Mouse (Mus musculus): ENCODE measurements around the gene BC035947. TPM values are rescaled to one million over a fixed set of nuclear protein-coding genes. Genes with fewer than 3 reads are reported as not detected.
"Not testable (repeated sequence)": the region's sequence is repeated elsewhere in the genome, so short reads cannot be mapped to it uniquely, and the experiment has no call there.

Gene BC035947
- total and polyA plus RNA-seq, 2 experiments from 2014 or later: 1.2 to 1.3 TPM

DNA sequence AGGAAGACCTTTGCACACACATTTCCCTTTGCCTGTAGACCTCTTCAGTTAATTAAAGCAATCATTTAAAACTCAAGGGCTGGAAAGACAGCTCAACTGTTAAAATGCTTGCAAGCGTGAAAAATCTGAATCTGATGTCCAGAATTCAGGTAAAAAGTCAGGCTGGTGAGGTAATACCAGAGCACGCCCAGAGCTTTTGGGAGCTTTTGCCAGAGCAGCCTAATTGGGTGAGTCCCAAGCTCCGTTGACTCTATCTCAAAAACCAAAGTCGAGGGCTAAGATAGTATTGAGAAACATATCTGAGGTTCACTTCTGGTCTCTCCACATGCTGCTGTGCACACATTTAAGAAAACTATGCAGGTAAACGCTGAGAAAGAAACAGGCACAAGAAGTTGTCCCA, 1.1 kb downstream of the BC035947 start, which contains the start of gene Mogat1:
Gene Mogat1, plus strand, starts transcription at position 130 of the 400 bp plus-strand sequence.
- no peak for TF ChIP-seq CTCF (IDR thresholded peaks at IDR 0.05)
- 71% methylated on average over 5 of the region's 5 CpGs for WGBS
- DNase-seq (ENCODE audit: low spot score): no peak
- H3K9me3 ChIP-seq (ENCODE audit: low read length): no peaks in the 10 kb centered on the region
- no peak within 1 kb of the TSS for H3K27ac ChIP-seq (ENCODE audit: low read depth, low read length)
- H3K27me3 ChIP-seq (ENCODE audit: insufficient read depth, low read length): no peaks in the 10 kb centered on the region
- H3K4me3 ChIP-seq (ENCODE audit: low read depth, low read length): peak within 1 kb of the TSS; percentile 32
- H3K4me2 ChIP-seq (ENCODE audit: low read depth, low read length, poor library complexity, severe bottlenecking): peak within 1 kb of the TSS; percentile 54
- ATAC-seq (ENCODE audit: low FRiP score): no peak
- H3K4me1 ChIP-seq (ENCODE audit: insufficient read depth, low read length): no peaks in the 10 kb centered on the region; the same call in 1 of the 2 replicates
- no peaks in the 10 kb centered on the region for H3K36me3 ChIP-seq (ENCODE audit: insufficient read depth, low read length)
- peak within 1 kb of the TSS; percentile 57 for H3K9ac ChIP-seq (replicated peaks; ENCODE audit: low read length, poor library complexity, severe bottlenecking)

DNA sequence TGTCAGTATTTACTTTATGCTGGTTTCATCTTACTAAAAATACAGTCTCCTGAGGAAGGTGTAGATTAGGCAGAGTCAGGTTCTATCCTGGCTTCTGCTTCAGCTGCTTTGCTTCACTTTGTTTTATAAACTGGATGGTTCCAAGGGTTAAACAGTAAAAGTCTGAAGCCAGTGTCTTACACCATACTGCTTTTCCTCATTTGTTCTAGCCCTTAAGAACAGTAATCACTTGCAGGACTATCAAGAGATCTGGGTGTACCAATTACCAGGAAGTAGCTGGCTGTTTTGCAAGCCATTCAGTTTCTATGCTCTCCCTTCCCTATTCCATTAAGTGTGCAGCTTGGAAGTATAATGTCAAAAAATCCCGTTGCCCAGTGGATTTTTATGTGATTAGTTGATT, 4.8 kb downstream of the BC035947 start:
- Histone ChIP-seq H3K9me3 (ENCODE audit: low read length) (no peaks in the 10 kb centered on the region), H3K27me3 (ENCODE audit: insufficient read depth, low read length) (no peaks in the 10 kb centered on the region), H3K9ac (replicated peaks; ENCODE audit: low read length, poor library complexity, severe bottlenecking) (no peak overlapping the region), H3K4me2 (ENCODE audit: low read depth, low read length, poor library complexity, severe bottlenecking) (no peak overlapping the region), H3K27ac (ENCODE audit: low read depth, low read length) (no peak overlapping the region), H3K36me3 (ENCODE audit: insufficient read depth, low read length) (no peaks in the 10 kb centered on the region), H3K4me3 (ENCODE audit: low read depth, low read length) (no peak overlapping the region), H3K4me1 (ENCODE audit: insufficient read depth, low read length) (no peaks in the 10 kb centered on the region; the same call in 1 of the 2 replicates)
- DNase-seq (ENCODE audit: low spot score) (no peak), ATAC-seq (ENCODE audit: low FRiP score) (no peak)
- TF ChIP-seq CTCF (IDR thresholded peaks at IDR 0.05): no peak
- WGBS: 67% methylated on average over 1 of the region's 1 CpGs

DNA sequence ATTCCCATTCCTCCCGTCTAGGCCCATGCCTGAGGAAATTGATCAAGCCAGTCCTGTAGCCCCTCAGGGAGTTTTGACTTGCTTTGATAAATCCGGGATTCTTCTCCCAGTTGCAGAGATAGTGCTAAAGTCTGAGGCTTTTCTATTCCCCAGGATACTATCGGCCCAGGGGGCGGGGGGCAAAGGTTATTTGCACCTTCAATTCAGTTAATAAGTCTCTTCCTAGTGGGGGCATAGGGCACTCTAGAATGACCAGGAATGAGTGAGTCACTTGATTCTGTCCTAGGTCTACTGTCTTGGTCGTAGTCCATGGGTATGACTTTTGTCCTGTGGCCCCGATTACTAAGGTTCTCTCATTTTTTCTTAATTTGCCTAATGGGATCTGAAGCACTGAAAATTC, 9.4 kb downstream of the BC035947 start:
- WGBS: 93% methylated on average over 6 of the region's 6 CpGs
- DNase-seq (ENCODE audit: low spot score) (no peak), ATAC-seq (ENCODE audit: low FRiP score) (no peak)
- H3K9me3 ChIP-seq (ENCODE audit: low read length): no peaks in the 10 kb centered on the region
- no peaks in the 10 kb centered on the region for H3K4me1 ChIP-seq (ENCODE audit: insufficient read depth, low read length)
- no peak overlapping the region for H3K4me3 ChIP-seq (ENCODE audit: low read depth, low read length)
- H3K36me3 ChIP-seq (ENCODE audit: insufficient read depth, low read length): no peaks in the 10 kb centered on the region
- no peak overlapping the region for H3K4me2 ChIP-seq (ENCODE audit: low read depth, low read length, poor library complexity, severe bottlenecking)
- H3K27ac ChIP-seq (ENCODE audit: low read depth, low read length): no peak overlapping the region
- H3K27me3 ChIP-seq (ENCODE audit: insufficient read depth, low read length): no peaks in the 10 kb centered on the region
- H3K9ac ChIP-seq (replicated peaks; ENCODE audit: low read length, poor library complexity, severe bottlenecking): no peak overlapping the region
- no peak for TF ChIP-seq CTCF (IDR thresholded peaks at IDR 0.05)

DNA sequence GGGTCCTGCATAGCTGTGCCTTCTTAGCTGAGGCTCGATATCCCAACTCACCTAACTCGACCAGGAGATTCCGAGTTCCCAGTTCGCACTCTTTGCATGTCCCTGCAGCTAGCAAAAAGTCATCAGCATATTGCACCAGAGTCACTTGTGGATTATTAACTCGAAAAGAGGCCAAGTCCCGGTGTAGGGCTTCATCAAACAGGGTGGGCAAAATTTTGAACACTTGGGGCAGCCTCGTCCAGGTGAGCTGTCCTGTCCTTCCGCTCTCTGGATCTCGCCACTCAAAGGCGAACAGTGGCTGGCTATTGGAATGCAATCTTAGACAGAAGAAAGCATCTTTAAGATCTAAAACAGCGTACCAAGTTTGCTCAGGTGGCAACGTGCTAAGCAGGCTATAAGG, 10.1 kb downstream of the BC035947 start:
- H3K27ac ChIP-seq (ENCODE audit: low read depth, low read length): not testable (repeated sequence)
- 92% methylated on average over 12 of the region's 12 CpGs for WGBS

DNA sequence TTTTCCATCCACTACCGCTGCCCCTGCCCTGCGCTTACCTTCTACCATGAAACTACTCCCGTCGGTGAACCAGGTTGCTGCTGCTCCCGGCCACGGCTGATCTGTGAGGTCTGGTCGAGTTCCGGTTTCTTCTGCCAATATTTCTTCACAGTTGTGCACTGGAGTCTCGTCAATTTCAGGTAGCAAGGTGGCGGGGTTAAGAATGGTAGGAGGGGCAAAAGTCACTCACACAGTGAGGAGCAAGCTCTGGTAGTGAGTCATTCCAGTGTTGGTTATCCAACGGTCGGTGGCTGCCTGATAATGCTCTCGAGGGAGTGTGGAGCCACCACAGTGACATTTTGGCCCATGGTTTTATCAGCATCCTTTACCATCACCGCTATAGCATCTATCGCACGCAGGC, 10.9 kb downstream of the BC035947 start:
- Histone ChIP-seq H3K27ac (ENCODE audit: low read depth, low read length) (no peak overlapping the region), H3K9ac (replicated peaks; ENCODE audit: low read length, poor library complexity, severe bottlenecking) (no peak overlapping the region), H3K4me2 (ENCODE audit: low read depth, low read length, poor library complexity, severe bottlenecking) (no peak overlapping the region), H3K4me3 (ENCODE audit: low read depth, low read length) (no peak overlapping the region), H3K4me1 (ENCODE audit: insufficient read depth, low read length) (no peaks in the 10 kb centered on the region), H3K27me3 (ENCODE audit: insufficient read depth, low read length) (no peaks in the 10 kb centered on the region), H3K9me3 (ENCODE audit: low read length) (no peaks in the 10 kb centered on the region), H3K36me3 (ENCODE audit: insufficient read depth, low read length) (no peaks in the 10 kb centered on the region)
- no peak for DNase-seq (ENCODE audit: low spot score)
- no peak for ATAC-seq (ENCODE audit: low FRiP score)
- no peak for TF ChIP-seq CTCF (IDR thresholded peaks at IDR 0.05)
- 91% methylated on average over 16 of the region's 16 CpGs for WGBS

More for the DNA sequence above, 10.1 kb downstream of the BC035947 start:
- not testable (repeated sequence) for H3K27me3 ChIP-seq (ENCODE audit: insufficient read depth, low read length); H3K4me3 ChIP-seq (ENCODE audit: low read depth, low read length); H3K36me3 ChIP-seq (ENCODE audit: insufficient read depth, low read length); H3K9ac ChIP-seq (replicated peaks; ENCODE audit: low read length, poor library complexity, severe bottlenecking); H3K9me3 ChIP-seq (ENCODE audit: low read length); H3K4me2 ChIP-seq (ENCODE audit: low read depth, low read length, poor library complexity, severe bottlenecking); ATAC-seq (ENCODE audit: low FRiP score); H3K4me1 ChIP-seq (ENCODE audit: insufficient read depth, low read length); DNase-seq (ENCODE audit: low spot score)

DNA sequence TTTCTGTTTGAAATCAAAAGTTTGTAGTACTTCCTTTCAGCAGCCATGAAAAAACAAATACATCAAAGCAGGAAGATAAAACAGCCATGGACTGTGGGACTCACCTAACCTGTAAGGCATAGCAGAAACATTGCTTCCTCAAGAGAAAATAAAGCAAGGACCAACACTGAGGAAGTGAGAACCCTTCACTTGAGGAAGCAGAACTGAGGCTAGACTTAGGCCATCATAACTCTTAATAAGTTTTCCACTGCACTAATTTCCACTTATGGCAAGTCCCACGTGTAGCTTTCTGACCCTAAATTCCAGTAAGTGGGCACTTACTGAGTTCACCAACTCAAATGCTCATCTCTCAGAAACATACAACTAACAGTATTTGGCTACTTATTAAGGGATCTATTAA, 21.8 kb downstream of the BC035947 start:
- H3K27ac ChIP-seq (ENCODE audit: low read depth, low read length): no peak overlapping the region
- 89% methylated on average over 1 of the region's 1 CpGs for WGBS
- no peak for DNase-seq (ENCODE audit: low spot score)
- H3K9ac ChIP-seq (replicated peaks; ENCODE audit: low read length, poor library complexity, severe bottlenecking): no peak overlapping the region
- H3K9me3 ChIP-seq (ENCODE audit: low read length): no peaks in the 10 kb centered on the region
- H3K4me1 ChIP-seq (ENCODE audit: insufficient read depth, low read length): no peaks in the 10 kb centered on the region
- no peak overlapping the region for H3K4me2 ChIP-seq (ENCODE audit: low read depth, low read length, poor library complexity, severe bottlenecking)
- ATAC-seq (ENCODE audit: low FRiP score): no peak
- H3K36me3 ChIP-seq (ENCODE audit: insufficient read depth, low read length): no peaks in the 10 kb centered on the region
- H3K4me3 ChIP-seq (ENCODE audit: low read depth, low read length): no peak overlapping the region
- no peak for TF ChIP-seq CTCF (IDR thresholded peaks at IDR 0.05)
- no peaks in the 10 kb centered on the region for H3K27me3 ChIP-seq (ENCODE audit: insufficient read depth, low read length)
